Mouse (Mus musculus) mouse trophoblast stem cell (cell line): ENCODE results near the gene Paox.

Experiments used
- in situ Hi-C, 2 experiments: fragments of 300-500 bp; cut with MseI, MboI; formaldehyde crosslinking; loops; 2 replicates in 1 of 2; 3 replicates in 1 of 2; pipeline ENCODE4 v1.15.1; 2025

Paox gene

GRCm38 (mm10) chr7:140115583-140116328 is at the start of gene Paox:
Paox (plus strand) TSS chr7:140115799.
- in situ Hi-C loops = no loop called here

GRCm38 (mm10) chr7:140067397-140067796 is 48.2 kb upstream of the Paox start:
- in situ Hi-C loops = loop anchor here in 1 of 2 experiments (10.0 kb wide), 2 partner anchors 103 to 163 kb away; no protein-coding TSS in a partner anchor

- in situ Hi-C loops = no loop called here
These were observed 45.4 kb upstream of the Paox start for GRCm38 (mm10) chr7:140070042-140070711.

- in situ Hi-C loops = loop anchor here in 1 of 2 experiments (5.0 to 25.0 kb wide), 2 partner anchors 65 to 735 kb away; partner anchors contain the start of gene Zfp941
These were observed 37.9 kb upstream of the Paox start for GRCm38 (mm10) chr7:140077698-140078097.

GRCm38 (mm10) chr7:140078711-140079110 is 36.9 kb upstream of the Paox start:
- in situ Hi-C loops = loop anchor here in 1 of 2 experiments (5.0 to 25.0 kb wide), 2 partner anchors 64 to 734 kb away; partner anchors contain the start of gene Zfp941

- in situ Hi-C loops = loop anchor here (5.0 to 25.0 kb wide), 2 partner anchors 62 to 732 kb away; partner anchors contain the start of gene Zfp941 (in 1 of the 2)
These were observed 35.0 kb upstream of the Paox start for GRCm38 (mm10) chr7:140080503-140081156.

GRCm38 (mm10) chr7:140081408-140082241 is 34.0 kb upstream of the Paox start:
- in situ Hi-C loops = loop anchor here (5.0 to 25.0 kb wide), 2 partner anchors 61 to 731 kb away; partner anchors contain the start of gene Zfp941 (in 1 of the 2)

GRCm38 (mm10) chr7:140082242-140082678 is 33.3 kb upstream of the Paox start, which contains the start of gene Caly:
Caly (minus strand) TSS chr7:140082548.
- in situ Hi-C loops = loop anchor here (5.0 to 25.0 kb wide), 2 partner anchors 60 to 730 kb away; partner anchors contain the start of gene Zfp941 (in 1 of the 2)

GRCm38 (mm10) chr7:140090601-140091000 is 25.0 kb upstream of the Paox start:
- in situ Hi-C loops = loop anchor here in 1 of 2 experiments (25.0 kb wide), 1 partner anchor 722 kb away; the partner anchor contains the start of gene Zfp941

GRCm38 (mm10) chr7:140092924-140093528 is 22.6 kb upstream of the Paox start, which contains the start of gene Prap1:
Prap1 (plus strand) TSS chr7:140093395.
- in situ Hi-C loops = loop anchor here in 1 of 2 experiments (25.0 kb wide), 1 partner anchor 719 kb away; the partner anchor contains the start of gene Zfp941

- in situ Hi-C loops = loop anchor here in 1 of 2 experiments (25.0 kb wide), 1 partner anchor 717 kb away; the partner anchor contains the start of gene Zfp941
These were observed 20.6 kb upstream of the Paox start for GRCm38 (mm10) chr7:140094954-140095353.

GRCm38 (mm10) chr7:140095556-140095955 is 20.0 kb upstream of the Paox start:
- in situ Hi-C loops = loop anchor here in 1 of 2 experiments (25.0 kb wide), 1 partner anchor 717 kb away; the partner anchor contains the start of gene Zfp941

GRCm38 (mm10) chr7:140096055-140096454 is 19.5 kb upstream of the Paox start:
- in situ Hi-C loops = loop anchor here in 1 of 2 experiments (25.0 kb wide), 1 partner anchor 716 kb away; the partner anchor contains the start of gene Zfp941

- in situ Hi-C loops = loop anchor here in 1 of 2 experiments (25.0 kb wide), 1 partner anchor 714 kb away; the partner anchor contains the start of gene Zfp941
These were observed 17.1 kb upstream of the Paox start for GRCm38 (mm10) chr7:140098466-140098865.

GRCm38 (mm10) chr7:140101498-140101897 is 14.1 kb upstream of the Paox start:
- in situ Hi-C loops = no loop called here

- in situ Hi-C loops = no loop called here
These were observed 13.4 kb upstream of the Paox start, which contains the start of gene Fuom for GRCm38 (mm10) chr7:140101993-140102860. Fuom (minus strand) TSS chr7:140102441.

GRCm38 (mm10) chr7:140104009-140104408 is 11.6 kb upstream of the Paox start:
- in situ Hi-C loops = no loop called here

GRCm38 (mm10) chr7:140111943-140112342 is 3.7 kb upstream of the Paox start:
- in situ Hi-C loops = no loop called here
